Comparison of ENCODE assay signal across 36 mouse cellular contexts in genomic region chr1:183702888-183703287, GRCm38 (mm10).
"Had no signal": no experiment of that assay in that cellular context is flagged by ENCODE, and none has a peak within 500 bp of the region (broad histone marks: within the 10 kb centered on the region; RNA-seq: fewer than 3 reads in every experiment).

No protein-coding gene starts in this region.

- H3K4me2 ChIP-seq: heart, embryonic 11.5 days; heart, embryonic 12.5 days; heart, embryonic 13.5 days; heart, embryonic 15.5 days; hindbrain, embryonic 12.5 days; hindbrain, embryonic 13.5 days; hindbrain, embryonic 14.5 days; hindbrain, embryonic 15.5 days; intestine, embryonic 15.5 days; kidney, embryonic 15.5 days had no signal

- ATAC-seq: hindbrain, embryonic 16.5 days; hindbrain, postnatal 0 days; inflammation-experienced regulatory T-cells, adult 6 months; intestine, embryonic 15.5 days; intestine, embryonic 16.5 days; intestine, postnatal 0 days had no signal

- H3K9ac ChIP-seq: heart, embryonic 12.5 days; heart, embryonic 13.5 days; heart, embryonic 15.5 days; hindbrain, embryonic 12.5 days; hindbrain, embryonic 13.5 days; hindbrain, embryonic 14.5 days; hindbrain, embryonic 15.5 days; intestine, embryonic 15.5 days; kidney, embryonic 15.5 days had no signal

- H3K4me1 ChIP-seq: heart, embryonic 10.5 days; heart, embryonic 12.5 days; heart, embryonic 13.5 days; heart, embryonic 15.5 days; hindbrain, embryonic 15.5 days; intestine, embryonic 15.5 days had no signal

- H3K27me3 ChIP-seq: heart, embryonic 12.5 days; heart, embryonic 13.5 days; hindbrain, embryonic 12.5 days; hindbrain, embryonic 13.5 days; hindbrain, embryonic 15.5 days; intestine, embryonic 15.5 days; kidney, embryonic 15.5 days had no signal

- H3K9me3 ChIP-seq: heart, embryonic 10.5 days; heart, embryonic 12.5 days; heart, embryonic 13.5 days; heart, embryonic 15.5 days; hindbrain, embryonic 10.5 days; hindbrain, embryonic 12.5 days; hindbrain, embryonic 13.5 days; hindbrain, embryonic 15.5 days; intestine, embryonic 15.5 days; kidney, embryonic 15.5 days had no signal

- H3K27ac ChIP-seq: heart, adult 2 months; heart, embryonic 10.5 days; heart, embryonic 13.5 days; heart, embryonic 15.5 days; hindbrain, embryonic 10.5 days; hindbrain, embryonic 12.5 days; hindbrain, embryonic 13.5 days; hindbrain, embryonic 14.5 days; hindbrain, embryonic 15.5 days; hindbrain, postnatal 0 days; intestine, embryonic 15.5 days; kidney, embryonic 15.5 days; kidney, postnatal 0 days; layer of hippocampus, adult 2 months had no signal

- DNase-seq: heart, adult 18-20 months; heart, adult 2 months; heart, postnatal 10 days; heart, postnatal 14 days; heart, postnatal 36 days; heart, postnatal 4 days; kidney, adult 11 months; kidney, adult 18-20 months; kidney, adult 2 months; kidney, adult 8-10 months; kidney, adult 9 months; kidney, postnatal 10 days; kidney, postnatal 14 days; kidney, postnatal 25 days; kidney, postnatal 36 days; kidney, postnatal 4 days; layer of hippocampus, adult 9-11 months had no signal

- H3K4me3 ChIP-seq: heart, adult 2 months; heart, embryonic 10.5 days; heart, embryonic 12.5 days; heart, embryonic 13.5 days; heart, embryonic 15.5 days; hindbrain, embryonic 10.5 days; hindbrain, embryonic 12.5 days; hindbrain, embryonic 13.5 days; hindbrain, embryonic 15.5 days; intestine, embryonic 15.5 days; kidney, embryonic 15.5 days; layer of hippocampus, adult 2 months had no signal

- H3K36me3 ChIP-seq: heart, embryonic 10.5 days; heart, embryonic 12.5 days; heart, embryonic 13.5 days; heart, embryonic 15.5 days; hindbrain, embryonic 10.5 days; hindbrain, embryonic 12.5 days; hindbrain, embryonic 13.5 days; hindbrain, embryonic 15.5 days; intestine, embryonic 15.5 days; kidney, embryonic 15.5 days had no signal
